Mouse (Mus musculus) c-Kit-negative CD71-positive TER-119-positive erythroid progenitor cells, embryonic 14.5 days (primary cell): ENCODE measurements around the gene Gpr75.

ENCODE experiments used
- DNase-seq: peaks from one replicate; pipeline ENCODE4 v3.0.0-alpha.2; 2013; ENCODE audit warnings: low read depth, low spot score

Gene Gpr75

GRCm38 (mm10) chr11:30885171-30885871, at the start of gene Gpr75, which contains the start of gene Asb3:
TSS of gene Gpr75 (plus strand) at chr11:30885358.
TSS of gene Asb3 (plus strand) at chr11:30885416.
- DNase-seq = no peak

- no peak for DNase-seq
Observed at GRCm38 (mm10) chr11:30838793-30839192, 46.4 kb upstream of the Gpr75 start.

- no peak for DNase-seq
Observed at GRCm38 (mm10) chr11:30844355-30844754, 40.8 kb upstream of the Gpr75 start.

- DNase-seq = no peak
Observed at GRCm38 (mm10) chr11:30872425-30872824, 12.7 kb upstream of the Gpr75 start.

- no peak for DNase-seq
Observed at GRCm38 (mm10) chr11:30888153-30888552, 3.0 kb downstream of the Gpr75 start.

- no peak for DNase-seq
Observed at GRCm38 (mm10) chr11:30896201-30896600, 11.0 kb downstream of the Gpr75 start.

- no peak for DNase-seq
Observed at GRCm38 (mm10) chr11:30899312-30899711, 14.2 kb downstream of the Gpr75 start.

- DNase-seq = no peak
Observed at GRCm38 (mm10) chr11:30912311-30912710, 27.2 kb downstream of the Gpr75 start.

- DNase-seq = no peak
Observed at GRCm38 (mm10) chr11:30920641-30921040, 35.5 kb downstream of the Gpr75 start.

GRCm38 (mm10) chr11:30923283-30923682, 38.1 kb downstream of the Gpr75 start:
- DNase-seq = no peak

GRCm38 (mm10) chr11:30928079-30928478, 42.9 kb downstream of the Gpr75 start:
- DNase-seq = peak; percentile 16

- DNase-seq = no peak
Observed at GRCm38 (mm10) chr11:30928498-30928897, 43.3 kb downstream of the Gpr75 start.
